Mouse (Mus musculus): ENCODE results near the gene Gng7.

Gene Gng7

GRCm38 (mm10) chr10:80943701-80944100 lies 71.0 kb downstream of the Gng7 start:
- DNase-seq (ENCODE audit: low read depth), result no peak

DNA sequence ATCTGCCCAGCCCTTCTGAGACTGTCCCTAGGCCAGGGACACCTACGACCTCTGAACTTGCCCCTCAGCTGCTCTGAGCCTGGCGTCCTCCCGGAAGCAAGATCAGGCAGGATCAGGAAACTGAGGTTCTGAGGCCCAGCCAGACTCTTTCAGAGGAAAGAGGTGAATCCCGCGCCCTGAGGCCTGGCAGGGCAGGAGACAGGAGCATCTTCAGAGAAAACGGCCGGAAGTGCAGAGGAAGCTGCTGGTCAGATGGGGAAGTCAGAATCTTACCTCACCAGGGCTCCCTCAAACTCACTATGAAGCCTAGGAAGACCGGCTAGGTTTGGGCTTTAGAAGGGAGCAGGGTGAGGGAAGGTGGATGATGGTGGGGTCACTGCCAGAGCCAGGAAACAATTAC lies 71.8 kb downstream of the Gng7 start:
- no peak for DNase-seq (ENCODE audit: low read depth)

DNA sequence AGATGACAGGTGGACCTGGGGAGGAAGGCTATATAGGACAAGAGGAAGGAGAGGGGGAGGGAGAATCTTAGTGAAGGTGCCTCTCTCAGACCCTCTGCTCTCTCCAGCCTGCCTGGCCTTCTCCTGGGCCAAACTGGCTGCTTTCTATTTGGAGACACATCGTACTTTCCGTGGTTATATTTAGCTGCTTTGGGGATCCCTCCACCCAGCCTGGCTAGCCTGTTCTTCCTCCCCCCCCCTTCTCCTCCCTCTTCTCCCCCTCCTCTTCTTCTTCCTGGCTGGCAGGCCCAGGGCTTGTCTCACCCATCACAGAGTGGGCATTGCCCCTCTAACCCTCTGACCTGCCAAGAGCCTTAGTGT lies 73.8 kb downstream of the Gng7 start:
- no peak for DNase-seq (ENCODE audit: low read depth)

DNA sequence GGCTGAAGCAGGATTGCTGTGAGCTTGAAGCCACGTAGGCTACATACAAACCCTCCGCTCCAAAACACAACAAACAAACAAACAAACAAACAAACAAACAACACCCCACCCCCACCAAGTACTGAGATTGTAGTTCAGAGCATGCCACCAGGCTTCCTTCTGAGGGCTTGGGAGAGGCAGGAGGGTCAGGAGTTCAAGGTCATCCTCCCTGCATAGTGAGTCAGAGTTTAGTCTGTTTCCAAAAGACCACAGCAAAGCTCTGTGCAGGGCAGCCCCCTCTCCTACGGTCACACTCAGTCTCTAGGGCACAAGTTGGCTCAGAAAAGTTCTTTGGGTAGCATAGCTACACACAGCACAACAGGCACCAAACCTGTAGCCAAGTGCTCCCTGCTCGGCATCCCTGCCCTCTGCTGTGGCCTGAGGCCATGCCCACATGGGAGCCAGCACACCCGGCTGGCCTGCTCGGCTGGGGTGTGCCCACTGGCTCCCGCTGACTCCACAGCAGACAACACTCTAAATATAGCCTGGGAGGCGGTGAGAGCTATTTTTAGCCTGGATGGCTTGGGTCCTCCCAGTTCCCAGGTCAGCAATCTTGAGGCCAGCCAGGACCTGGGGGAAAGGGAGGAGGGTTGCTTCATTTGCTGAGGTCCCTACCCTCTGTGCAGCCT lies 74.3 kb downstream of the Gng7 start:
- no peak for DNase-seq (ENCODE audit: low read depth)

GRCm38 (mm10) chr10:80939671-80940070 lies 75.1 kb downstream of the Gng7 start:
- DNase-seq (ENCODE audit: low read depth), result peak; percentile 65

DNA sequence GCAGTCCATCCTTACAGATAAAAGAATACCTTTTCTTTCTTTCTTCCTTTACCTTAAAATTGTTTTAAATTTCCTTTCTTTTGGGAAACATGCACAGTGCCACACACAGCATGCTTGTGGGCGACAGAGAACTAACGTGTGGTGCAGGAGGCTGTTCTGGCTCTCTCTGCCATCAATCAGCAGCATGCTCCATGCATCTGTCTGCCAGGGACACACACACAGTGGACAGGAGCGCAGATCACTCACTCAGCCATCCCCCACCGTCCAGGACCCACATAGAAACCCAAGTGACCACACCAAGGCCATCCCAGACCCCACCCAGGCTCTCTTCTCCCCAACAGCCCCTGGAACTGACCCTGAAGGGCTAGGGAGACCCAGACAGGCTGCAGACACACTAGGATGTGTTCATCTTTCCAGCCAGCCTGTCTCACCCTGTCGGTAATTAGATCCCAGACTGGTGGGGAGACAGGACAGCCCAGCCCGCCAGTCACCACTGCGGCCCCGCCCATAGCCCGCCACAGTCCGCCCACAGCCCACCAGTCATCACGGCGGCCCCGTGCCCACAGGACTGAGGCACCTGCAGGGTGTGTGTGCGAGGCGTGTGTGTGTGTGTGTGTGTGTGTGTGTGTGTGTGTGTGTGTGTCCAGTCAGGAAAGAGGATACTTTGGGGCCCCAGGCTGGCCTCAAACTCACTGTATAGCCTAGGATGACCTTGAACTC lies 75.8 kb downstream of the Gng7 start:
- DNase-seq (ENCODE audit: low read depth), result no peak

DNA sequence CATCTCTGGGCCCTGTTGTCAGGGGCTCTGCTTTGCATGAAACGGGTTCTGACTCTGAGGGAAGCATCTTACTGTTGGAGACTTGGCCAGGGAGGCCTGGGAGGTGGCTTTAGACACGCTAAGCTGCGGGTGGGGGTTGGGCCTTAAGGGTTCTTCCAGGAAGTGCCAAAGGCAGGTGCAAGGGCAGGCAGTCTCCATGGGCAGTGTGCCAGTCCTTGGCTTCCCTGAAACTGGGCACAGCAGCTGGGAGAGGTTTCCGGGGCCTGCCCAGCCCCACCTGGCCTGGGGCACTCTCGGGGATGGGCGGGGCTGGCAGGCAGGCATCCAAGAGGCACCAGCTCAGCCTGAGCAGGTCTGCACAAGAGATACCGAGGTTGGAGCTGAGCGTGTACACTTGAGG lies 77.1 kb downstream of the Gng7 start:
- no peak for DNase-seq (ENCODE audit: low read depth)

- no peak for DNase-seq (ENCODE audit: low read depth)
Observed at GRCm38 (mm10) chr10:80936810-80937164, 78.0 kb downstream of the Gng7 start.

GRCm38 (mm10) chr10:80936135-80936809 lies 78.5 kb downstream of the Gng7 start:
- DNase-seq (ENCODE audit: low read depth), result no peak

- no peak for DNase-seq (ENCODE audit: low read depth)
Observed at GRCm38 (mm10) chr10:80935698-80936097, 79.0 kb downstream of the Gng7 start.

DNA sequence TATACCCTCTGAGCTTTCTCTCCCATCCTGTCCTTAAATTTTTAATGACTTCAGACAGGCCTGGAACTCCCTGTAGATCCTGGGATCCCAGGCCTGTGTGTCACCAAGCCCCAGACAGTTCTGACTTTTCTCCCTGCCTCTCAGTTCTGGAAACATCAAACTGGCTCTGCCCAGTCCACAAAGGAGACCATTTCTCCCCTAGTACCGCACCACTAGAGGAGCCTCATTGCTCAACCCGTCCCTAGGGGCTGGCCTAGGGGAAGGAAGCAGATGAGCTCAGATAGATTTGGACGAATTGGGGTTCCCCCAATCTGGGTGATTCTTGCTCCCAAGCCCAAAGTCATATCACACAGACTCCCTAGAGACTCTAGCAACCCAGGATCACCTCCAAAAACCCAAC lies 79.5 kb downstream of the Gng7 start:
- DNase-seq (ENCODE audit: low read depth), result no peak

DNA sequence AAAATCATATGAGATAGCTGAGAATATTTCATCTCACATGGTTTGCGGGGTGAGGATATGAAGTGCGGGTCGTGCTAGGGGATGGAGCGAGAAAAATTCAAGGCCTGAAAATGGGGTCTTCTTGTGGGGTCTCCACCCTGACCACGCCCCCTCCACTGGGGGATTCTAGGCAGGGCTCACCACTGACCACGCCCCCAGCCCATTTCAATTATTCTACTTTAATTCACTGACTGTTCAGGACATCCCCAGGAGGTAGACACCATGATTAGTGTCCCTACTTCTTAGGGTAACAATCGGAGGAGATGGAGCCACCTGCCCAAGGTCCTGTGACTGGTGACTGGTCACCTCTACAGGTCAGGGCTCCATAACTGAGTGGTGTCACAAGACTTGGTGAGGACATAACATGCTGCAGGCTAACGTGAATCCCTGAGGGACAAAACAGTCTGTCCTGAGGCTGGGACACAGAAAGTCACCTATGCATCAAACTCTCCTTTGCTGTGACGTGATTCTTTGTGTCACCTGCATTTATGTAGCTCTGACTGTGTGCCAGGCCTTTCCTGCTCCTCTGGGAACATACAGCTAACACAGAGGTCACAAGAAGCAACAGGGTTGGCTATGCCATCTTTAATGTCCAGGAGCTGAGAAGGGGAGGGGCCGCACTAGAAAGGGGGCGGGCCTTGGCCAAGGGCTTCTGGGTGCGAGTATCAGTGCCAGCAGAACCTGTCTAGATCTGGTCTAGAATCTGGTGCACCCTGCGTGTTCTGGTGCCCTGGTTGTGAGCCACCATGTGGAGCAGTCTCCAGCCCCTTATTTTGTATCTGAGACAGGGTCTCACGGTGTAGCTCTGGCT lies 80.4 kb downstream of the Gng7 start:
- no peak for DNase-seq (ENCODE audit: low read depth)

- no peak for DNase-seq (ENCODE audit: low read depth)
Observed at GRCm38 (mm10) chr10:80933421-80933979, 81.2 kb downstream of the Gng7 start.

GRCm38 (mm10) chr10:80932700-80933420 lies 81.9 kb downstream of the Gng7 start:
- DNase-seq (ENCODE audit: low read depth), result no peak

GRCm38 (mm10) chr10:80932206-80932605 lies 82.5 kb downstream of the Gng7 start:
- no peak for DNase-seq (ENCODE audit: low read depth)

DNA sequence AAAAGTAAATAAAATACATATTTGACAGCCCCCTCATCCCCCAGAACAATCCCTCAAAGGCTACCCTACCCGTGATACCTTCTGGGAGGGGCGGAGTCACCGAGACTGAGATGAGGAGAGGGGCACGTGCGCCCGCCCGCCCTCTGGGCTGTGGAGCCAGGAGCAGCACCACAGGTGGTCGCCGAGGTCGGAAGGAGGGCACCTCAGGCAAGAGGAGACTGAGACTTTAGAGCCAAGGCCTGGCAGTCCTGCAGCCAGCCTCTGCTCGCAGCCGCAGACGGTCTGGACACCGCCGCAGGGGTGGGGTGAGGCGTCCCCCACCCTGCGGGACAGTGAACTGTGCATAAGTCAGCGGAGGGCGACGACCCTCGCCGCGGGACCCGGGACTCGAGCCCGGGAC lies 83.0 kb downstream of the Gng7 start:
- no peak for DNase-seq (ENCODE audit: low read depth)

- DNase-seq (ENCODE audit: low read depth), result no peak
Observed at GRCm38 (mm10) chr10:80931153-80931671, 83.5 kb downstream of the Gng7 start.

GRCm38 (mm10) chr10:80930361-80931152 lies 84.2 kb downstream of the Gng7 start:
- DNase-seq (ENCODE audit: low read depth), result no peak

GRCm38 (mm10) chr10:80929299-80930226 lies 85.2 kb downstream of the Gng7 start, which contains the start of gene Gadd45b:
TSS of gene Gadd45b (plus strand) at chr10:80930073.
- DNase-seq (ENCODE audit: low read depth), result peak; percentile 97
